Mouse (Mus musculus): Measurements from ENCODE around the gene Usf1.
A peak's percentile ranks its signal among the peaks of the same experiment; 100 is the strongest.

The Usf1 gene

GRCm38 (mm10) chr1:171413608-171414007 is 2.5 kb downstream of the Usf1 start:
- peak; percentile 89 for DNase-seq (ENCODE audit: low read depth, low spot score)

- no peak for DNase-seq (ENCODE audit: low read depth, low spot score)
Measured at GRCm38 (mm10) chr1:171418660-171419059, 7.5 kb downstream of the Usf1 start, which contains the start of gene Tstd1. Gene Tstd1, plus strand, starts transcription at chr1:171418872.

- DNase-seq (ENCODE audit: low read depth, low spot score), result peak; percentile 71
Measured at GRCm38 (mm10) chr1:171419291-171419882, 8.3 kb downstream of the Usf1 start.

- DNase-seq (ENCODE audit: low read depth, low spot score), result no peak
Measured at GRCm38 (mm10) chr1:171419905-171420304, 8.8 kb downstream of the Usf1 start.

- DNase-seq (ENCODE audit: low read depth, low spot score), result no peak
Measured at GRCm38 (mm10) chr1:171422504-171423095, 11.5 kb downstream of the Usf1 start.

- DNase-seq (ENCODE audit: low read depth, low spot score), result no peak
Measured at GRCm38 (mm10) chr1:171424638-171425037, 13.5 kb downstream of the Usf1 start.

GRCm38 (mm10) chr1:171425126-171425525 is 14.0 kb downstream of the Usf1 start:
- no peak for DNase-seq (ENCODE audit: low read depth, low spot score)

- DNase-seq (ENCODE audit: low read depth, low spot score), result no peak
Measured at GRCm38 (mm10) chr1:171432158-171432557, 21.0 kb downstream of the Usf1 start.

GRCm38 (mm10) chr1:171435288-171435814 is 24.2 kb downstream of the Usf1 start:
- DNase-seq (ENCODE audit: low read depth, low spot score), result no peak

GRCm38 (mm10) chr1:171435974-171436373 is 24.9 kb downstream of the Usf1 start:
- no peak for DNase-seq (ENCODE audit: low read depth, low spot score)

GRCm38 (mm10) chr1:171437264-171438013 is 26.3 kb downstream of the Usf1 start, which contains the start of gene F11r:
Gene F11r, plus strand, starts transcription at chr1:171437535.
- DNase-seq (ENCODE audit: low read depth, low spot score), result peak; percentile 99

GRCm38 (mm10) chr1:171438014-171438670 is 27.0 kb downstream of the Usf1 start:
- no peak for DNase-seq (ENCODE audit: low read depth, low spot score)

- DNase-seq (ENCODE audit: low read depth, low spot score), result peak; percentile 40
Measured at GRCm38 (mm10) chr1:171439072-171439471, 28.0 kb downstream of the Usf1 start.

GRCm38 (mm10) chr1:171440025-171440725 is 29.1 kb downstream of the Usf1 start:
- DNase-seq (ENCODE audit: low read depth, low spot score), result no peak

- peak; percentile 52 for DNase-seq (ENCODE audit: low read depth, low spot score)
Measured at GRCm38 (mm10) chr1:171441466-171442412, 30.6 kb downstream of the Usf1 start.

- peak; percentile 37 for DNase-seq (ENCODE audit: low read depth, low spot score)
Measured at GRCm38 (mm10) chr1:171442413-171442760, 31.3 kb downstream of the Usf1 start.

GRCm38 (mm10) chr1:171445050-171445449 is 33.9 kb downstream of the Usf1 start:
- DNase-seq (ENCODE audit: low read depth, low spot score), result peak; percentile 60

- DNase-seq (ENCODE audit: low read depth, low spot score), result no peak
Measured at GRCm38 (mm10) chr1:171446854-171447253, 35.7 kb downstream of the Usf1 start.

- DNase-seq (ENCODE audit: low read depth, low spot score), result no peak
Measured at GRCm38 (mm10) chr1:171447692-171448091, 36.6 kb downstream of the Usf1 start.

- DNase-seq (ENCODE audit: low read depth, low spot score), result peak; percentile 34
Measured at GRCm38 (mm10) chr1:171450062-171450461, 38.9 kb downstream of the Usf1 start.
